Mouse (Mus musculus) ES-Bruce4 (cell line): Measurements from ENCODE around the gene Smox. TPM values are rescaled to one million over a fixed set of nuclear protein-coding genes. Genes with fewer than 3 reads are reported as not detected.

Experiments
- H3K27ac ChIP-seq: 2 replicates; pipeline ENCODE4 v1.5.1; 2012; ENCODE audit warnings: low read length, inconsistent platforms; ENCODE audit not compliant: insufficient read depth
- H3K27me3 ChIP-seq: 2 replicates; pipeline ENCODE4 v1.6.1; 2012; ENCODE audit warnings: mild to moderate bottlenecking, low read length, inconsistent platforms; ENCODE audit not compliant: control insufficient read depth, poor library complexity, insufficient read depth, severe bottlenecking
- H3K36me3 ChIP-seq: 2 replicates; pipeline ENCODE4 v1.6.1; 2012; ENCODE audit warnings: inconsistent platforms, mild to moderate bottlenecking, low read length, moderate library complexity; ENCODE audit not compliant: control insufficient read depth, poor library complexity, insufficient read depth, severe bottlenecking
- H3K4me1 ChIP-seq: one replicate; pipeline ENCODE4 v1.8.1; 2011; ENCODE audit warnings: low read length; ENCODE audit not compliant: control insufficient read depth, insufficient read depth
- H3K4me3 ChIP-seq: 2 replicates; pipeline ENCODE4 v1.5.1; 2011; ENCODE audit warnings: low read depth, mild to moderate bottlenecking, low read length
- H3K9ac ChIP-seq: 2 replicates; pipeline ENCODE4 v1.6.1; 2012; ENCODE audit warnings: low read depth, mild to moderate bottlenecking, inconsistent platforms; ENCODE audit not compliant: poor library complexity, severe bottlenecking
- H3K9me3 ChIP-seq: replicated peaks from 2 replicates; pipeline ENCODE4 v1.6.1; 2012; ENCODE audit warnings: mild to moderate bottlenecking, low read length, inconsistent platforms; ENCODE audit not compliant: control insufficient read depth, poor library complexity, insufficient read depth, severe bottlenecking
- CTCF ChIP-seq: IDR thresholded peaks from one replicate; pipeline ENCODE4 v1.8.1; 2011; ENCODE audit warnings: low read depth, low read length
- EP300 ChIP-seq: IDR thresholded peaks from 2 replicates; pipeline ENCODE4 v1.6.1; 2011; ENCODE audit warnings: low read depth, low read length; ENCODE audit not compliant: insufficient read depth
- POLR2A ChIP-seq: IDR thresholded peaks from one replicate; pipeline ENCODE4 v1.8.1; 2011; ENCODE audit warnings: low read length; ENCODE audit not compliant: insufficient read depth
- polyA plus RNA-seq: library from polyadenylated mRNA; stranded (reverse); fragments of >200 nt; gene quantifications from 2 replicates; pipeline ENCODE4 v1.2.4, GENCODE M21; 2011; ENCODE audit warnings: low read depth; ENCODE audit not compliant: missing spikeins, insufficient read depth, insufficient read length

Gene Smox
- polyA plus RNA-seq, 1 experiment = 18.2 TPM

- no peak for TF ChIP-seq CTCF
- no peak for TF ChIP-seq POLR2A
- no peak for TF ChIP-seq EP300
- no peaks in the 10 kb centered on the region for H3K9me3 ChIP-seq
- H3K27ac ChIP-seq = no peak overlapping the region
Measured at GRCm38 (mm10) chr2:131481733-131482132, 9.6 kb upstream of the Smox start.

GRCm38 (mm10) chr2:131482478-131482877, 8.8 kb upstream of the Smox start:
- no peaks in the 10 kb centered on the region for H3K36me3 ChIP-seq
- H3K9ac ChIP-seq = no peak overlapping the region
- no peak overlapping the region for H3K4me3 ChIP-seq
- no peaks in the 10 kb centered on the region for H3K4me1 ChIP-seq
- no peak overlapping the region for H3K27ac ChIP-seq
- TF ChIP-seq POLR2A (no peak), CTCF (no peak), EP300 (no peak)
- H3K27me3 ChIP-seq = no peaks in the 10 kb centered on the region
- H3K9me3 ChIP-seq = no peaks in the 10 kb centered on the region

More at GRCm38 (mm10) chr2:131481733-131482132, 9.6 kb upstream of the Smox start:
- H3K36me3 ChIP-seq = no peaks in the 10 kb centered on the region
- no peak overlapping the region for H3K4me3 ChIP-seq
- no peak overlapping the region for H3K9ac ChIP-seq
- H3K4me1 ChIP-seq = no peaks in the 10 kb centered on the region
- no peaks in the 10 kb centered on the region for H3K27me3 ChIP-seq

GRCm38 (mm10) chr2:131483562-131483961, 7.7 kb upstream of the Smox start:
- Histone ChIP-seq H3K36me3 (no peaks in the 10 kb centered on the region), H3K9ac (no peak overlapping the region), H3K27me3 (no peaks in the 10 kb centered on the region), H3K4me1 (no peaks in the 10 kb centered on the region), H3K4me3 (no peak overlapping the region), H3K27ac (no peak overlapping the region), H3K9me3 (no peaks in the 10 kb centered on the region)
- no peak for TF ChIP-seq CTCF
- no peak for TF ChIP-seq POLR2A
- no peak for TF ChIP-seq EP300

- Histone ChIP-seq H3K36me3 (no peaks in the 10 kb centered on the region), H3K9ac (no peak overlapping the region), H3K4me3 (no peak overlapping the region), H3K4me1 (no peaks in the 10 kb centered on the region), H3K9me3 (no peaks in the 10 kb centered on the region), H3K27ac (no peak overlapping the region), H3K27me3 (no peaks in the 10 kb centered on the region)
- TF ChIP-seq EP300 (no peak), POLR2A (no peak), CTCF (no peak)
Measured at GRCm38 (mm10) chr2:131484182-131484581, 7.1 kb upstream of the Smox start.

- no peaks in the 10 kb centered on the region for H3K4me1 ChIP-seq
- no peak overlapping the region for H3K4me3 ChIP-seq
- no peaks in the 10 kb centered on the region for H3K27me3 ChIP-seq
- no peak overlapping the region for H3K9ac ChIP-seq
- H3K36me3 ChIP-seq = no peaks in the 10 kb centered on the region
- no peaks in the 10 kb centered on the region for H3K9me3 ChIP-seq
- no peak overlapping the region for H3K27ac ChIP-seq
- TF ChIP-seq EP300 = no peak
- no peak for TF ChIP-seq POLR2A
- no peak for TF ChIP-seq CTCF
Measured at GRCm38 (mm10) chr2:131485126-131485525, 6.2 kb upstream of the Smox start.

GRCm38 (mm10) chr2:131486046-131486445, 5.2 kb upstream of the Smox start:
- Histone ChIP-seq H3K9me3 (no peaks in the 10 kb centered on the region), H3K27ac (no peak overlapping the region), H3K4me3 (no peak overlapping the region), H3K36me3 (no peaks in the 10 kb centered on the region), H3K27me3 (no peaks in the 10 kb centered on the region), H3K9ac (no peak overlapping the region), H3K4me1 (no peaks in the 10 kb centered on the region)
- no peak for TF ChIP-seq EP300
- TF ChIP-seq CTCF = no peak
- TF ChIP-seq POLR2A = no peak
